Mouse (Mus musculus) liver, embryonic 13.5 days (tissue): Measurements from ENCODE around the gene Grhl1. TPM values are rescaled to one million over a fixed set of nuclear protein-coding genes. Genes with fewer than 3 reads are reported as not detected.
A peak's percentile ranks its signal among the peaks of the same experiment; 100 is the strongest.
"Not testable (repeated sequence)": the region's sequence is repeated elsewhere in the genome, so short reads cannot be mapped to it uniquely, and the experiment has no call there.

Source experiments
- ATAC-seq: fragments of 200-750 bp; cut with Nextera tagmentation; 2 replicates; pipeline ENCODE4 v1.8.0; 2017; ENCODE audit warnings: low read depth, mild to moderate bottlenecking, moderate number of reproducible peaks, moderate library complexity
- DNase-seq: peaks from one replicate; pipeline ENCODE4 v3.0.0; 2022
- H3K27ac ChIP-seq: fragments of 300-500 bp; sonication (generic); 2 replicates; pipeline ENCODE4 v1.5.1; 2015; ENCODE audit warnings: moderate library complexity, mild to moderate bottlenecking, inconsistent platforms
- H3K27me3 ChIP-seq: fragments of 300-500 bp; sonication (generic); 2 replicates; pipeline ENCODE4 v1.6.1; 2015; ENCODE audit warnings: mild to moderate bottlenecking, inconsistent platforms
- H3K36me3 ChIP-seq: fragments of 300-500 bp; sonication (generic); 2 replicates; pipeline ENCODE4 v1.6.1; 2015; ENCODE audit warnings: mild to moderate bottlenecking, inconsistent platforms
- H3K4me1 ChIP-seq: fragments of 300-500 bp; sonication (generic); replicated peaks from 2 replicates; pipeline ENCODE4 v1.6.1; 2015; ENCODE audit warnings: inconsistent platforms
- H3K4me2 ChIP-seq: fragments of 300-500 bp; sonication (generic); 2 replicates; pipeline ENCODE4 v1.6.1; 2015; ENCODE audit warnings: inconsistent platforms, mild to moderate bottlenecking, moderate library complexity
- H3K4me3 ChIP-seq: fragments of 300-500 bp; sonication (generic); replicated peaks from 2 replicates; pipeline ENCODE4 v1.5.1; 2015; ENCODE audit warnings: mild to moderate bottlenecking, inconsistent platforms
- H3K9ac ChIP-seq: fragments of 300-500 bp; sonication (generic); 2 replicates; pipeline ENCODE4 v1.6.1; 2015; ENCODE audit warnings: mild to moderate bottlenecking, inconsistent platforms
- H3K9me3 ChIP-seq: fragments of 300-500 bp; sonication (generic); replicated peaks from 2 replicates; pipeline ENCODE4 v1.6.1; 2016; ENCODE audit warnings: inconsistent platforms
- WGBS: fragments of 180-500 bp; shearing (Covaris S2); methylation state at CpG from one replicate; pipeline ENCODE4 v1.1.7; 2015; ENCODE audit not compliant: insufficient replicate concordance; 5-methylcytosine and 5-hydroxymethylcytosine counted together
- polyA plus RNA-seq: library from polyadenylated mRNA; unstranded; fragments of >200 nt; fragmentation: Nextera tagmentation; extraction: Ambion mirVana; gene quantifications from 2 replicates; pipeline ENCODE4 v1.2.1, GENCODE M21; 2015

The Grhl1 gene
- polyA plus RNA-seq: 0.54 and 0.60 TPM in 2 replicates

DNA sequence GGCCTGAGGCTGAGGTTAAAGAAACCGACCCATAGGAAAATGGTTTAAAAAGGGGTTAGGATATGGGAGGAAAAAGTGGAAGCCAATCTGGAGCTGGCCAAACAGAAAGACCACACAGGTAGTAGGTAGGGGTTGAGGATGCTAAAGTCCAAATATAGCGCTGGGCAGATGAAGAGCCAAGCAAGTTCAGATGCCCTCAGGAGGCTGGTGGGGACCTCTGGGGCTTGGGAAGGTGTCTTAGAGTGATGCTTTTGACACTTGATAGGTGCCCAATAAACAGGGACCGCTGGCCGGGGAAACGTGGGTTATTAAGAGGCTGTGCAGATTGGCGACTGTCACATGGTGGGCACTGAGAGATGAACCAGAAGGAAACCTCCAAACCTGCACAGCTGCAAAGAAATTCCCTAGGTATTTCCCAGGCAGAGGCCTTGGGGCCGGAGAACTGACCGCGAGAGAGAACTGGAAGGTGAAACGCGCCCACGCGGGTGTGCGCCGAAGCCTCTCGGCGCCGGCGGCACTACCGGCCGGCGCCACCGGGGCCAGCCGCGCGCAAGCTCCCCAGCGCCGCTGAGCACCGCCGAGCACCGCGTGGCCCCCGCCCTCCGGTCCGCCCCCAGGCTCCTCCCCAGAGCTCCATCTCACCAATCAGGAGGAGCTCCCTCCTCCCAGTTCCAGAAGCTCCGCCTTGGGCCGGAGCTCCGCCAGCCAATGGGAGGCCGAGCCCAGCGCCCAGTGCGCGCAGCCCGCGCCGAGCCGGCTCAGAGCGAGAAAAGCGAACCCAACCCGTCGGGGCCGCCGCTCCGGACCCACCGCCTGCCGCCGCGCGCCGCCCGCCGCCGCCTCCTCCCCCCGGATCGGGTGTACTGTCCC, at the start of gene Grhl1:
Gene Grhl1, plus strand, starts transcription at position 761 of the 870 bp plus-strand sequence.
- Histone ChIP-seq H3K36me3 (no peaks in the 10 kb centered on the region), H3K4me1 (peaks cover 17% of the 10 kb centered on the region), H3K9me3 (no peaks in the 10 kb centered on the region), H3K27me3 (peaks cover 51% of the 10 kb centered on the region), H3K4me3 (peak within 1 kb of the TSS; percentile 71), H3K4me2 (peak within 1 kb of the TSS; percentile 89), H3K9ac (peak within 1 kb of the TSS; percentile 72), H3K27ac (no peak within 1 kb of the TSS)
- 3% methylated on average over 61 of the region's 64 CpGs for WGBS
- DNase-seq (peak; percentile 91), ATAC-seq (peak; percentile 100)

DNA sequence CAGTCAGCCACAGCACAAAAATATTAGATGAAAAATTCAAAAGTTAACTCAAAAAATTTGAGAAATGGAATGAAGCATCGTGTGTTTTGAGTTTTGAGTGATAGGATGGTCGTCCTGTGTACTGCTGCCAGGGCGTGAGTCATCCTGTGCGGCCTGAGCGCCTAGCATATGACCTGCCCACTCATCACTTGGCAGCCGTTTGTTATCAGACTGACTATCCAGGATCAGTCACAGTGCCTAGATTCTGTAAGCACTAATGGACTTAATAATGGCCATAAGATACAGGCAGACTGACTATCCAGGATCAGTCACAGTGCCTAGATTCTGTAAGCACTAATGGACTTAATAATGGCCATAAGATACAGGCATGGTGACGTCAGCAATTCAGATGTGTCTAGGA, 47.0 kb upstream of the Grhl1 start:
- H3K27ac ChIP-seq, ATAC-seq, H3K9me3 ChIP-seq, H3K27me3 ChIP-seq, DNase-seq, H3K4me1 ChIP-seq, H3K4me2 ChIP-seq, H3K36me3 ChIP-seq, H3K4me3 ChIP-seq, H3K9ac ChIP-seq: not testable (repeated sequence)
- 84% methylated on average over 7 of the region's 7 CpGs for WGBS

GRCm38 (mm10) chr12:24536390-24536789, 35.7 kb upstream of the Grhl1 start:
- Histone ChIP-seq H3K36me3 (0 out of 2 replicates have a peak, but pooled peaks cover 6% of the 10 kb centered on the region), H3K4me3 (no peak overlapping the region), H3K4me1 (peaks cover 15% of the 10 kb centered on the region), H3K4me2 (no peak overlapping the region), H3K27ac (no peak overlapping the region), H3K9ac (no peak overlapping the region), H3K27me3 (no peaks in the 10 kb centered on the region), H3K9me3 (no peaks in the 10 kb centered on the region)
- 21% methylated on average over 5 of the region's 5 CpGs for WGBS
- ATAC-seq (no peak), DNase-seq (no peak)

DNA sequence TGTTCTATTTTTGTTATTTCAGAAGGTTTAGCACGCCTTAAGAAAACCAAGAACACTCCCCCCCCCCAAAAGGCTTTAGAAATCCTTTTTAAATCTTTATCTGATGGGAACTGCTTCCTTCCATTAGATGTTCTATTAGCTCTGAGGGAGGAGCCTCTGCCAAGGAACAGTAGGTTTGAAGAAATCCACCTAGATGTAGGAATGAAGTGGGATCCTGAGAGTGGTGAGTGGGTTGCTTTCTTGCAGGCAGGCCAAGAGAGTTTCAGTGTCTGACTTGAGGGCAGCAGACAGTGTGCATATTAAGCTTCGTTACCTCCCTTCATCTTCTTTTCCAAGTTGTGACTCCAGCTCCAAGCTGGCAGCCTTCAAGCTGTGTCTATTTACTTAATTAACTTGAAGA, 34.9 kb upstream of the Grhl1 start:
- Histone ChIP-seq H3K4me2 (no peak overlapping the region), H3K27ac (no peak overlapping the region), H3K4me1 (peaks cover 15% of the 10 kb centered on the region), H3K9me3 (no peaks in the 10 kb centered on the region), H3K36me3 (0 out of 2 replicates have a peak, but pooled peaks cover 3% of the 10 kb centered on the region), H3K27me3 (no peaks in the 10 kb centered on the region), H3K9ac (no peak overlapping the region), H3K4me3 (no peak overlapping the region)
- 63% methylated on average over 2 of the region's 2 CpGs for WGBS
- DNase-seq: no peak
- ATAC-seq: no peak

GRCm38 (mm10) chr12:24537965-24538364, 34.1 kb upstream of the Grhl1 start:
- Histone ChIP-seq H3K9ac (no peak overlapping the region), H3K4me1 (peaks cover 15% of the 10 kb centered on the region), H3K4me2 (no peak overlapping the region), H3K9me3 (no peaks in the 10 kb centered on the region), H3K36me3 (no peaks in the 10 kb centered on the region), H3K27ac (no peak overlapping the region), H3K27me3 (no peaks in the 10 kb centered on the region), H3K4me3 (no peak overlapping the region)
- ATAC-seq (no peak), DNase-seq (no peak)
- WGBS: 62% methylated on average over 4 of the region's 4 CpGs

GRCm38 (mm10) chr12:24541426-24542154, 30.5 kb upstream of the Grhl1 start:
- no peaks in the 10 kb centered on the region for H3K9me3 ChIP-seq
- DNase-seq (no peak), ATAC-seq (no peak)
- H3K36me3 ChIP-seq: no peaks in the 10 kb centered on the region
- WGBS: 67% methylated on average over 16 of the region's 16 CpGs
- H3K9ac ChIP-seq: no peak overlapping the region
- no peak overlapping the region for H3K27ac ChIP-seq
- H3K27me3 ChIP-seq: no peaks in the 10 kb centered on the region
- no peak overlapping the region for H3K4me3 ChIP-seq
- peaks cover 3% of the 10 kb centered on the region for H3K4me1 ChIP-seq
- no peak overlapping the region for H3K4me2 ChIP-seq

DNA sequence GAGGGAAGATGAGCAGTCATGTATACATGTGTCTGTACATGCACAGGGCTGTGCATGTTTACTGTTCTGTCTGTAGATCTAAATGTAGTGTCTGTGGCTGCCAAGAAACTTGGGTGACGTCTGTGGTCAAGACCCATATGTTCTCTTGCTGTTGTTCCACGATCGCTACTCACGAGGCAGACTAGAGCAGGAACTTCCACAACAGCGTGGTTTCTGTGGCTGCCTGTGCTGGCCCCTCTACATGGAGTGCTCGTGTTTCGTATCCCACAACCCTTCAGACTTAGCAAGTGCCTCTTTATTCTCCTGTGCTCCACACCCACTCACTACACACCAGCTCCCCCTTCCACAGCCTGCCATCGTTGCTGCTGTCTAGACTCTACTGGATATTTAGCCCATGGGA, 24.4 kb upstream of the Grhl1 start:
- 0 out of 2 replicates have a peak, but pooled peaks cover 10% of the 10 kb centered on the region for H3K36me3 ChIP-seq
- H3K9ac ChIP-seq: no peak overlapping the region
- DNase-seq (no peak), ATAC-seq (no peak)
- H3K27me3 ChIP-seq: no peaks in the 10 kb centered on the region
- H3K4me3 ChIP-seq: no peak overlapping the region
- 60% methylated on average over 8 of the region's 8 CpGs for WGBS
- H3K27ac ChIP-seq: no peak overlapping the region
- no peaks in the 10 kb centered on the region for H3K9me3 ChIP-seq
- no peak overlapping the region for H3K4me2 ChIP-seq
- H3K4me1 ChIP-seq: no peaks in the 10 kb centered on the region

GRCm38 (mm10) chr12:24548885-24549284, 23.2 kb upstream of the Grhl1 start:
- ATAC-seq (no peak), DNase-seq (no peak)
- WGBS: 80% methylated on average over 6 of the region's 6 CpGs
- 0 out of 2 replicates have a peak, but pooled peaks cover 10% of the 10 kb centered on the region for H3K36me3 ChIP-seq
- H3K4me3 ChIP-seq: no peak overlapping the region
- no peak overlapping the region for H3K9ac ChIP-seq
- H3K27ac ChIP-seq: no peak overlapping the region
- H3K4me2 ChIP-seq: no peak overlapping the region
- H3K27me3 ChIP-seq: no peaks in the 10 kb centered on the region
- no peaks in the 10 kb centered on the region for H3K4me1 ChIP-seq
- no peaks in the 10 kb centered on the region for H3K9me3 ChIP-seq

DNA sequence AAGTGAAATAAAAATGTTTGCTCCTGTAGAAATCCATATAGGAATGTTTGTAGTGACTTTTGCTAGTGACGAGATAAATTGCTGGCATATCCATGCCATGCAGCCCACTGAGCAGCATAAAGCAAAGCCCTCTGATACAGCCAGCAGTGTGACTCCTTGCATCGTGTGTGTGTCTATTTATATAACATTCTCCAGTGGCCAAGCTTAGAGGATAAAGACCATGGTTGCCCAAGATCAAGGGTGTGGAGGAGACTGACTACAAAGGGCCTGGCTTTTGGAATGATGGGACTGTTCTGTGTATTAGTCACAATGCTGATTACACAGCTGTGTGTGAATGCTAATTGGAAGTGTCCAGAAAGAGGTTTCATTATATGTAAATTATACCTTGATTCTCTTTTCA, 19.6 kb upstream of the Grhl1 start:
- no peak overlapping the region for H3K9ac ChIP-seq
- WGBS: 69% methylated on average over 2 of the region's 2 CpGs
- peaks cover 5% of the 10 kb centered on the region for H3K4me1 ChIP-seq
- no peaks in the 10 kb centered on the region for H3K9me3 ChIP-seq
- ATAC-seq: no peak
- no peak overlapping the region for H3K4me3 ChIP-seq
- H3K27ac ChIP-seq: no peak overlapping the region
- DNase-seq: no peak
- no peak overlapping the region for H3K4me2 ChIP-seq
- 0 out of 2 replicates have a peak, but pooled peaks cover 10% of the 10 kb centered on the region for H3K36me3 ChIP-seq
- H3K27me3 ChIP-seq: no peaks in the 10 kb centered on the region

- Histone ChIP-seq H3K4me1 (peaks cover 5% of the 10 kb centered on the region), H3K9ac (no peak overlapping the region), H3K36me3 (no peaks in the 10 kb centered on the region), H3K4me2 (no peak overlapping the region), H3K27me3 (no peaks in the 10 kb centered on the region), H3K9me3 (no peaks in the 10 kb centered on the region), H3K27ac (no peak overlapping the region), H3K4me3 (no peak overlapping the region)
- 75% methylated on average over 8 of the region's 8 CpGs for WGBS
- DNase-seq (no peak), ATAC-seq (no peak)
These were observed 16.1 kb upstream of the Grhl1 start for GRCm38 (mm10) chr12:24555976-24556375.

- ATAC-seq: 0 out of 2 replicates have a peak, but pooled peaks have one; percentile 29
These were observed 8.6 kb upstream of the Grhl1 start for GRCm38 (mm10) chr12:24563395-24563960.

More at GRCm38 (mm10) chr12:24563395-24563960, 8.6 kb upstream of the Grhl1 start:
- 40% methylated on average over 7 of the region's 7 CpGs for WGBS
- Histone ChIP-seq H3K4me3 (no peak overlapping the region), H3K9me3 (no peaks in the 10 kb centered on the region), H3K27me3 (no peaks in the 10 kb centered on the region), H3K4me2 (no peak overlapping the region), H3K36me3 (no peaks in the 10 kb centered on the region), H3K27ac (no peak overlapping the region), H3K4me1 (peaks cover 10% of the 10 kb centered on the region), H3K9ac (no peak overlapping the region)
- DNase-seq: no peak
